Mouse (Mus musculus) lung, postnatal 0 days (tissue): Measurements from ENCODE around the gene Nt5e.

Source experiments
- CTCF ChIP-seq: IDR thresholded peaks from 2 replicates; pipeline ENCODE4 v1.5.1; 2016; ENCODE audit warnings: antibody characterized with exemption, mild to moderate bottlenecking
- EP300 ChIP-seq: IDR thresholded peaks from 2 replicates; pipeline ENCODE4 v1.6.1; 2016; ENCODE audit warnings: antibody characterized with exemption, mild to moderate bottlenecking, control low read depth

- TF ChIP-seq CTCF: no peak
- TF ChIP-seq EP300: no peak
Observed at GRCm38 (mm10) chr9:88340819-88341218, 13.8 kb downstream of the Nt5e start.
